Mouse (Mus musculus): Measurements from ENCODE around the gene 2610528J11Rik.

DNA sequence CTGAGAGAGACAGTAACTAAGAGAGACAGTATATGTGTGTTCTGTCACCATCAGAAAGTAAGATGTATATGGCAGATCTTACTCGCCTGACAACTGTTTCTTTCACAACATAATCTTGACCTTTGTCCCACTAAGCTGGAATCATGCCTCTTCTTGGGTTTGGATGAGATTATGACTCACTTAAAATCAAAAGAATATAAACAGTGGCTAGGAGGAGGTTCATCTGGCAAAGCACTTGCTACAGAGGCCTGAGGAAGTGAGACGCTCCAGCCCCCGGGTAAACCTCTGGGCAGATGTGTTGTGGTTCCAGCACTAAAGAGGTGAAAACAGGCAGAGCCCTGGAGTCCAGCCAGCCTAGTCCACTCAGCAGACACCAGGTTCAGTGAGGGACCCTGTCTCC, 21.2 kb upstream of the 2610528J11Rik start:
- TF ChIP-seq CTCF (IDR thresholded peaks at IDR 0.05; ENCODE audit: low read depth, low read length) (no peak), GATA1 (IDR thresholded peaks at IDR 0.05; ENCODE audit: borderline replicate concordance, low read length) (no peak), TAL1 (conservative IDR thresholded peaks at IDR 0.05; ENCODE audit: low read depth, low read length) (no peak), POLR2AphosphoS5 (IDR thresholded peaks at IDR 0.05; ENCODE audit: insufficient replicate concordance, low read depth, low read length) (no peak)

Measured in G1E (cell line).